Mouse (Mus musculus): ENCODE data around the gene H2-Ob. TPM values are rescaled to one million over a fixed set of nuclear protein-coding genes. Genes with fewer than 3 reads are reported as not detected.
A peak's percentile ranks its signal among the peaks of the same experiment; 100 is the strongest.
"Not testable (repeated sequence)": the region's sequence is repeated elsewhere in the genome, so short reads cannot be mapped to it uniquely, and the experiment has no call there.

Gene H2-Ob
- polyA plus RNA-seq, 1 experiment from 2014 or later = 0.08 TPM

- not testable (repeated sequence) for H3K36me3 ChIP-seq; H3K4me1 ChIP-seq (replicated peaks); H3K27ac ChIP-seq; DNase-seq; H3K4me3 ChIP-seq (replicated peaks); ATAC-seq (ENCODE audit: low read depth); H3K9ac ChIP-seq; H3K4me2 ChIP-seq; H3K27me3 ChIP-seq
- WGBS (ENCODE audit: insufficient replicate concordance) = 60% methylated on average over 4 of the region's 16 CpGs
- peaks cover 10% of the 10 kb centered on the region; the same call in 1 of the 2 replicates for H3K9me3 ChIP-seq (replicated peaks)
These were observed 18.3 kb upstream of the H2-Ob start for GRCm38 (mm10) chr17:34220401-34220800.

- Histone ChIP-seq H3K9ac (no peak overlapping the region), H3K27me3 (no peaks in the 10 kb centered on the region), H3K4me1 (replicated peaks) (no peaks in the 10 kb centered on the region), H3K9me3 (replicated peaks) (peaks cover 4% of the 10 kb centered on the region; the same call in 1 of the 2 replicates), H3K27ac (no peak overlapping the region), H3K4me2 (no peak overlapping the region), H3K36me3 (no peaks in the 10 kb centered on the region), H3K4me3 (replicated peaks) (no peak overlapping the region)
- ATAC-seq (ENCODE audit: low read depth) (no peak), DNase-seq (no peak)
- 75% methylated on average over 3 of the region's 3 CpGs for WGBS (ENCODE audit: insufficient replicate concordance)
These were observed 13.9 kb upstream of the H2-Ob start for GRCm38 (mm10) chr17:34224816-34225215.

- Histone ChIP-seq H3K27ac (no peak overlapping the region), H3K36me3 (no peaks in the 10 kb centered on the region), H3K9ac (no peak overlapping the region), H3K4me1 (replicated peaks) (no peaks in the 10 kb centered on the region), H3K4me2 (no peak overlapping the region), H3K4me3 (replicated peaks) (no peak overlapping the region), H3K27me3 (no peaks in the 10 kb centered on the region), H3K9me3 (replicated peaks) (peaks cover 4% of the 10 kb centered on the region; the same call in 1 of the 2 replicates)
- 85% methylated on average over 8 of the region's 8 CpGs for WGBS (ENCODE audit: insufficient replicate concordance)
- ATAC-seq (ENCODE audit: low read depth) (no peak), DNase-seq (no peak)
These were observed 13.3 kb upstream of the H2-Ob start for GRCm38 (mm10) chr17:34225426-34225825.

- H3K4me1 ChIP-seq (replicated peaks); H3K4me3 ChIP-seq (replicated peaks); H3K4me2 ChIP-seq; H3K9ac ChIP-seq; H3K36me3 ChIP-seq; DNase-seq; H3K27ac ChIP-seq; H3K9me3 ChIP-seq (replicated peaks); ATAC-seq (ENCODE audit: low read depth); H3K27me3 ChIP-seq: not testable (repeated sequence)
- WGBS (ENCODE audit: insufficient replicate concordance) = 85% methylated on average over 17 of the region's 23 CpGs
These were observed 12.8 kb upstream of the H2-Ob start for GRCm38 (mm10) chr17:34225911-34226310.

GRCm38 (mm10) chr17:34230971-34231370 is 7.7 kb upstream of the H2-Ob start:
- not testable (repeated sequence) for H3K27me3 ChIP-seq; H3K9ac ChIP-seq; ATAC-seq (ENCODE audit: low read depth); H3K4me1 ChIP-seq (replicated peaks); H3K36me3 ChIP-seq; H3K27ac ChIP-seq; H3K4me2 ChIP-seq; H3K4me3 ChIP-seq (replicated peaks); H3K9me3 ChIP-seq (replicated peaks); DNase-seq
- WGBS (ENCODE audit: insufficient replicate concordance) = 83% methylated on average over 7 of the region's 9 CpGs

- H3K27me3 ChIP-seq; H3K4me3 ChIP-seq (replicated peaks); H3K9ac ChIP-seq; H3K27ac ChIP-seq; DNase-seq; ATAC-seq (ENCODE audit: low read depth); H3K4me1 ChIP-seq (replicated peaks); H3K9me3 ChIP-seq (replicated peaks); H3K4me2 ChIP-seq; H3K36me3 ChIP-seq: not testable (repeated sequence)
- 71% methylated on average over 7 of the region's 7 CpGs for WGBS (ENCODE audit: insufficient replicate concordance)
These were observed 6.7 kb upstream of the H2-Ob start for GRCm38 (mm10) chr17:34232021-34232420.

- Histone ChIP-seq H3K4me1 (replicated peaks) (no peaks in the 10 kb centered on the region), H3K27ac (no peak overlapping the region), H3K9ac (no peak overlapping the region), H3K9me3 (replicated peaks) (no peaks in the 10 kb centered on the region), H3K4me3 (replicated peaks) (no peak overlapping the region), H3K36me3 (no peaks in the 10 kb centered on the region), H3K27me3 (no peaks in the 10 kb centered on the region), H3K4me2 (no peak overlapping the region)
- 37% methylated on average over 9 of the region's 9 CpGs for WGBS (ENCODE audit: insufficient replicate concordance)
- ATAC-seq (ENCODE audit: low read depth) = peak; percentile 64
- peak; percentile 39 for DNase-seq
These were observed 3.8 kb upstream of the H2-Ob start for GRCm38 (mm10) chr17:34234926-34235325.

GRCm38 (mm10) chr17:34236691-34237090 is 2.0 kb upstream of the H2-Ob start:
- H3K27me3 ChIP-seq = no peaks in the 10 kb centered on the region
- no peak overlapping the region for H3K4me3 ChIP-seq (replicated peaks)
- H3K4me1 ChIP-seq (replicated peaks) = no peaks in the 10 kb centered on the region
- DNase-seq (no peak), ATAC-seq (ENCODE audit: low read depth) (no peak)
- no peaks in the 10 kb centered on the region for H3K36me3 ChIP-seq
- H3K4me2 ChIP-seq = no peak overlapping the region
- H3K9ac ChIP-seq = no peak overlapping the region
- no peak overlapping the region for H3K27ac ChIP-seq
- H3K9me3 ChIP-seq (replicated peaks) = no peaks in the 10 kb centered on the region
- WGBS (ENCODE audit: insufficient replicate concordance) = 65% methylated on average over 5 of the region's 5 CpGs

GRCm38 (mm10) chr17:34237741-34238140 is 962 bp upstream of the H2-Ob start:
- Histone ChIP-seq H3K9ac (no peak overlapping the region), H3K9me3 (replicated peaks) (no peaks in the 10 kb centered on the region)
- ATAC-seq (ENCODE audit: low read depth) = no peak

GRCm38 (mm10) chr17:34239601-34240041 is 918 bp downstream of the H2-Ob start:
- no peak for DNase-seq
- Histone ChIP-seq H3K9me3 (replicated peaks) (no peaks in the 10 kb centered on the region), H3K27me3 (no peaks in the 10 kb centered on the region), H3K27ac (0 out of 2 replicates have a peak overlapping the region, but pooled peaks have one; percentile 53), H3K9ac (no peak overlapping the region), H3K36me3 (no peaks in the 10 kb centered on the region), H3K4me3 (replicated peaks) (no peak overlapping the region), H3K4me2 (peak overlapping the region; percentile 41), H3K4me1 (replicated peaks) (no peaks in the 10 kb centered on the region)
- 19% methylated on average over 10 of the region's 10 CpGs for WGBS (ENCODE audit: insufficient replicate concordance)
- ATAC-seq (ENCODE audit: low read depth) = no peak

More at GRCm38 (mm10) chr17:34237741-34238140, 962 bp upstream of the H2-Ob start:
- Histone ChIP-seq H3K36me3 (no peaks in the 10 kb centered on the region), H3K27ac (no peak overlapping the region), H3K4me1 (replicated peaks) (no peaks in the 10 kb centered on the region), H3K27me3 (no peaks in the 10 kb centered on the region), H3K4me2 (no peak overlapping the region), H3K4me3 (replicated peaks) (no peak overlapping the region)
- DNase-seq = no peak
- 56% methylated on average over 3 of the region's 3 CpGs for WGBS (ENCODE audit: insufficient replicate concordance)

GRCm38 (mm10) chr17:34240366-34240765 is 1.7 kb downstream of the H2-Ob start:
- H3K4me1 ChIP-seq (replicated peaks) = no peaks in the 10 kb centered on the region
- no peak overlapping the region for H3K4me2 ChIP-seq
- DNase-seq (no peak), ATAC-seq (ENCODE audit: low read depth) (no peak)
- H3K9me3 ChIP-seq (replicated peaks) = no peaks in the 10 kb centered on the region
- 0 out of 2 replicates have a peak overlapping the region, but pooled peaks have one; percentile 53 for H3K27ac ChIP-seq
- no peak overlapping the region for H3K9ac ChIP-seq
- 35% methylated on average over 3 of the region's 3 CpGs for WGBS (ENCODE audit: insufficient replicate concordance)
- no peaks in the 10 kb centered on the region for H3K27me3 ChIP-seq
- H3K36me3 ChIP-seq = no peaks in the 10 kb centered on the region
- H3K4me3 ChIP-seq (replicated peaks) = no peak overlapping the region

GRCm38 (mm10) chr17:34240916-34241315 is 2.2 kb downstream of the H2-Ob start:
- ATAC-seq (ENCODE audit: low read depth) (no peak), DNase-seq (no peak)
- 53% methylated on average over 6 of the region's 6 CpGs for WGBS (ENCODE audit: insufficient replicate concordance)
- H3K27me3 ChIP-seq = no peaks in the 10 kb centered on the region
- no peak overlapping the region for H3K4me2 ChIP-seq
- H3K27ac ChIP-seq = no peak overlapping the region
- H3K36me3 ChIP-seq = no peaks in the 10 kb centered on the region
- no peak overlapping the region for H3K9ac ChIP-seq
- no peaks in the 10 kb centered on the region for H3K4me1 ChIP-seq (replicated peaks)
- no peak overlapping the region for H3K4me3 ChIP-seq (replicated peaks)
- no peaks in the 10 kb centered on the region for H3K9me3 ChIP-seq (replicated peaks)

All from liver, embryonic 13.5 days (tissue).